Mouse (Mus musculus) midbrain, postnatal 0 days (tissue): ENCODE results near the gene Scrn3. TPM values are rescaled to one million over a fixed set of nuclear protein-coding genes. Genes with fewer than 3 reads are reported as not detected.
A peak's percentile ranks its signal among the peaks of the same experiment; 100 is the strongest.

Source experiments
- ATAC-seq: fragments of 200-750 bp; cut with Nextera tagmentation; 2 replicates; pipeline ENCODE4 v1.8.0; 2017; ENCODE audit warnings: moderate number of reproducible peaks, mild to moderate bottlenecking, moderate TSS enrichment, moderate library complexity; ENCODE audit not compliant: low FRiP score
- DNase-seq: peaks from one replicate; pipeline ENCODE4 v3.0.0-alpha.2; 2015; ENCODE audit warnings: low spot score
- H3K27ac ChIP-seq: fragments of 300-500 bp; sonication (generic); 2 replicates; pipeline ENCODE4 v1.5.1; 2014; ENCODE audit warnings: low read depth, mild to moderate bottlenecking, low read length, mixed read lengths
- H3K27me3 ChIP-seq: fragments of 300-500 bp; sonication (generic); 2 replicates; pipeline ENCODE4 v1.6.1; 2014; ENCODE audit warnings: low read length, control low read depth, mixed read lengths; ENCODE audit not compliant: insufficient read depth
- H3K36me3 ChIP-seq: fragments of 300-500 bp; sonication (generic); 2 replicates; pipeline ENCODE4 v1.6.1; 2014; ENCODE audit warnings: low read length, control low read depth, mixed read lengths; ENCODE audit not compliant: insufficient read depth
- H3K4me1 ChIP-seq: fragments of 300-500 bp; sonication (generic); 2 replicates; pipeline ENCODE4 v1.6.1; 2014; ENCODE audit warnings: mild to moderate bottlenecking, control low read depth, antibody characterized with exemption, low read length, mixed read lengths; ENCODE audit not compliant: insufficient read depth
- H3K4me2 ChIP-seq: fragments of 300-500 bp; sonication (generic); 2 replicates; pipeline ENCODE4 v1.6.1; 2014; ENCODE audit warnings: low read depth, mild to moderate bottlenecking, low read length, mixed read lengths; ENCODE audit not compliant: poor library complexity, severe bottlenecking
- H3K4me3 ChIP-seq: fragments of 300-500 bp; sonication (generic); 2 replicates; pipeline ENCODE4 v1.5.1; 2014; ENCODE audit warnings: low read depth, mild to moderate bottlenecking, low read length, moderate library complexity
- H3K9ac ChIP-seq: fragments of 300-500 bp; sonication (generic); replicated peaks from 2 replicates; pipeline ENCODE4 v1.6.1; 2014; ENCODE audit warnings: mild to moderate bottlenecking, low read length, moderate library complexity, mixed read lengths; ENCODE audit not compliant: poor library complexity, severe bottlenecking
- H3K9me3 ChIP-seq: fragments of 300-500 bp; sonication (generic); 2 replicates; pipeline ENCODE4 v1.6.1; 2016; ENCODE audit warnings: low read length, control low read depth
- CTCF ChIP-seq: IDR thresholded peaks from 2 replicates; pipeline ENCODE4 v1.5.1; 2016; ENCODE audit warnings: antibody characterized with exemption, mild to moderate bottlenecking
- WGBS: fragments of 180-500 bp; shearing (Covaris S2); extraction: QIAGEN DNeasy Blood & Tissue Kit; methylation state at CpG from one replicate; pipeline ENCODE4 v1.1.7; 2014; 5-methylcytosine and 5-hydroxymethylcytosine counted together
- polyA plus RNA-seq: library from polyadenylated mRNA; unstranded; fragments of >200 nt; fragmentation: Nextera tagmentation; extraction: Ambion mirVana; gene quantifications from 2 replicates; pipeline ENCODE4 v1.2.1, GENCODE M21; 2015
- total RNA-seq: library from RNA; depleted of rRNA; stranded (reverse); fragments of >200 nt; gene quantifications from 2 replicates; pipeline ENCODE4 v1.2.3, GENCODE M21; 2014

The Scrn3 gene
- total and polyA plus RNA-seq, 2 experiments from 2014 or later, result 4.2 to 6.5 TPM

DNA sequence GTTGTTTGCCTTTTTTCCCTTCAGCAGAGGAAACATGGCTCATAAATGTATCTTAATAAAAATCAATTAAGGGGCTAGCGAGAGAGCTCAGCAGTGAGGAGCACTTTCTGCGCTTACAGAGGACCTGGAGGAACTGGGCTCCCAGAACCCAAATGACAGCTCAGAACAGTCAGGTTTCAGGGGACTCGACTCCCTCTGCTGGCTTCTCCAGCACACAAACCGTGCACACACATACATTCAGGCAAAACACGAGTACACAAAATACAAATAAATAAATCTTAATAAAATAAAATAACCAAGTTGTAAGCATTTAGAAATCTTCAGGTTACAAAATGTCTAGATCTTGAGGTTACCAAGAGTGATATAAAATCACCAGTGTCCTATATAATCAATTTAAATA, 51.0 kb downstream of the Scrn3 start:
- Histone ChIP-seq H3K9me3 (no peaks in the 10 kb centered on the region), H3K36me3 (peaks cover 9% of the 10 kb centered on the region; the same call in 1 of the 2 replicates), H3K27me3 (no peaks in the 10 kb centered on the region), H3K9ac (no peak overlapping the region), H3K27ac (no peak overlapping the region), H3K4me2 (no peak overlapping the region), H3K4me1 (no peaks in the 10 kb centered on the region), H3K4me3 (no peak overlapping the region)
- no peak for TF ChIP-seq CTCF
- no peak for DNase-seq
- no peak for ATAC-seq
- 79% methylated on average over 5 of the region's 5 CpGs for WGBS

DNA sequence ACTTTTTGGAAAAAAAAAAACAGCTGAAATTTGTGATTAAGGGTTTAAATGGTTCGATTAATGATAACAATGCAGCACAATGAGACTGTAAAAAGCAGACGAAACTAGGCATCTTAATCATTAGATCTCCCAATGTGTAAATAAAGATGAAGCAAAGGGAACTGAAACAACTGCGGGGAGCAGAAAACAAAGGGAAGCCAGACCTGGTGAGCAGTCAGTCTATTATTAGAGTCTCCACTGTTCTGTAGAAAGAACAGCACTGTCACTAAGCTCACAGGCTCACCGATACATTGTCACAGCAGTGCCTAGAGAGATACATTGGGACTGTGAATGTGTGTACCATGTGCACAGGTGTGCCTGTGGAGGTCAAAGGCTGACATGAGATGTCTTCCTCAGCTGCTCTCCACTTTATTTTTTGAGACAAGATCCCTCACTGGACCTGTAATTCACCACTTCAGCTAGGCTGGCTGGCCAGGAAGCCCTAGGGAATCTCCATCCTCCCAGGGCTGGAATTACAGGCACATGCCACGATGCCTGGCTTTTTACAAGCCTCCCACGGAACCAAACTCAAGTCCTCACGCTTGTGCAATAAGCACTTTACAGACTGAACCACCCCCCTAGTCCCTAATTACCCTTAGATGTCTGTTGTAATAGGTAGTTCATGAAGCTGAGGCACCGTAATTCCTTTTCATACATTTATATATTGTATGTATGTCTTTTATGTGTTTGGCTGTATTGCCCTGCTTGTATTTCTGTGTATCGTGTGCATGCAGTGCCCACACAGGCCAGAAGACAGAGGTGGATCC, 59.3 kb downstream of the Scrn3 start:
- H3K27me3 ChIP-seq, result no peaks in the 10 kb centered on the region
- 73% methylated on average over 9 of the region's 9 CpGs for WGBS
- ATAC-seq, result no peak
- no peak overlapping the region for H3K4me3 ChIP-seq
- H3K4me1 ChIP-seq, result no peaks in the 10 kb centered on the region
- H3K9me3 ChIP-seq, result no peaks in the 10 kb centered on the region
- TF ChIP-seq CTCF, result no peak
- H3K4me2 ChIP-seq, result no peak overlapping the region
- H3K9ac ChIP-seq, result no peak overlapping the region
- H3K36me3 ChIP-seq, result 0 out of 2 replicates have a peak, but pooled peaks cover 4% of the 10 kb centered on the region
- DNase-seq, result no peak
- H3K27ac ChIP-seq, result no peak overlapping the region

DNA sequence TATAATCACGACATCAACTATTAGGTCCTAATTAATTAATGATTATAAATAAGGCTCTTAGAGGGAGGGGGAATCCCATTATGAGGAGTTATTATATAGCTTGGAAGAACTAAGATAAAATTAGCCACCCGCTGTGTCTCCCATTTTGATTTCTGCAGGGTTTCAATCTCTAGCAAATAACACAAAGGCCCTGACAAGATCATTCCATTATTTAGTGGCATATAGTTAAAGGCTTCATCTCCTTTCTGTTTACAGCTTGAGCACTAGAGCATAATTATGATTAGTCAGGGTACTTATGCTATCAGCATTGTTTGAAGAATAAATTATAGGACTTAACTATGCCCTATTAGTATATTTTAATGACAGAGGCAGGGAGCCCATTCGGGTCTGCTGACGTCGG, 65.9 kb downstream of the Scrn3 start:
- no peak overlapping the region for H3K9ac ChIP-seq
- no peak for TF ChIP-seq CTCF
- H3K27ac ChIP-seq, result no peak overlapping the region

DNA sequence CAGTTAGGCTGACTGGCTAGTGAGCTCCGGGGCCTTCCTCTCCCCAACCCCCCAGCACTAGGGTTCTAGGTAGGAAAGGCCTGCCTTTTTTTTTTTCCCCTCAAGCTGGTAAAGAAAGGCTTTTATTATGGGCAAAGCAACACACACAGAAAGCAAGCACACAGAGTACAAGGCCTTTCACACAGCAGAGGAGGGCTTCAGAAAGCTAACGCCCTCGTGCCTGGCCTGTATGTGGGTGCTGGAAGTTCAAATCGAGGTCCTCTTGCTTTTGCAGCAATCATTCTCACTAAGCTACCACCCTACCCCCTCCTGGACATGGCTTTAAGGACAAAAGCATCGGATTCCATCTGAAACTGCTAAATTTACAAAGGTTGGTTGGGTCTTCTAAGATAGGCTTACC, 67.3 kb downstream of the Scrn3 start:
- Histone ChIP-seq H3K4me1 (no peaks in the 10 kb centered on the region), H3K27ac (no peak overlapping the region), H3K4me3 (no peak overlapping the region), H3K9me3 (no peaks in the 10 kb centered on the region), H3K27me3 (no peaks in the 10 kb centered on the region), H3K9ac (no peak overlapping the region), H3K4me2 (no peak overlapping the region), H3K36me3 (peaks cover 5% of the 10 kb centered on the region; the same call in 1 of the 2 replicates)
- DNase-seq (no peak), ATAC-seq (no peak)
- WGBS, result 78% methylated on average over 5 of the region's 5 CpGs
- no peak for TF ChIP-seq CTCF

More for the DNA sequence above, 65.9 kb downstream of the Scrn3 start:
- ATAC-seq (no peak), DNase-seq (no peak)
- Histone ChIP-seq H3K4me1 (no peaks in the 10 kb centered on the region), H3K4me2 (no peak overlapping the region), H3K4me3 (no peak overlapping the region), H3K9me3 (no peaks in the 10 kb centered on the region), H3K36me3 (peaks cover 5% of the 10 kb centered on the region; the same call in 1 of the 2 replicates), H3K27me3 (no peaks in the 10 kb centered on the region)
- 68% methylated on average over 5 of the region's 5 CpGs for WGBS

- WGBS, result 90% methylated on average over 9 of the region's 9 CpGs
- Histone ChIP-seq H3K9me3 (no peaks in the 10 kb centered on the region), H3K4me3 (no peak overlapping the region), H3K4me2 (no peak overlapping the region), H3K9ac (no peak overlapping the region), H3K27me3 (no peaks in the 10 kb centered on the region), H3K36me3 (peaks cover 5% of the 10 kb centered on the region; the same call in 1 of the 2 replicates), H3K27ac (no peak overlapping the region), H3K4me1 (no peaks in the 10 kb centered on the region)
- ATAC-seq (no peak), DNase-seq (no peak)
- no peak for TF ChIP-seq CTCF
These were observed 68.0 kb downstream of the Scrn3 start for GRCm38 (mm10) chr2:73380298-73380975.

- Histone ChIP-seq H3K4me3 (peak overlapping the region; percentile 75), H3K36me3 (peaks cover 5% of the 10 kb centered on the region; the same call in 1 of the 2 replicates), H3K4me1 (no peaks in the 10 kb centered on the region), H3K9me3 (no peaks in the 10 kb centered on the region), H3K9ac (no peak overlapping the region), H3K27ac (no peak overlapping the region), H3K4me2 (peak overlapping the region; percentile 80), H3K27me3 (no peaks in the 10 kb centered on the region)
- ATAC-seq (no peak), DNase-seq (no peak)
- WGBS, result 86% methylated on average over 4 of the region's 4 CpGs
- no peak for TF ChIP-seq CTCF
These were observed 72.8 kb downstream of the Scrn3 start for GRCm38 (mm10) chr2:73385172-73385571.
